In genomic region chr3:101232570-101232969, GRCm38 (mm10) we compare ENCODE assay signal across 32 mouse cellular contexts. TPM values are rescaled to one million over a fixed set of nuclear protein-coding genes. Genes with fewer than 3 reads are reported as not detected.
DNase-seq lines count a peak whose midpoint lies in the region; ATAC-seq and TF ChIP-seq lines count a peak whose summit lies in the region.
"Had no signal": no experiment of that assay in that cellular context is flagged by ENCODE, and none has a peak within 500 bp of the region (broad histone marks: within the 10 kb centered on the region; RNA-seq: fewer than 3 reads in every experiment).

No protein-coding gene starts in this region.

- no peak overlapping the region for H3K27ac ChIP-seq in neural tube, embryonic 13.5 days (replicated peaks)
- 0 out of 2 replicates have a peak overlapping the region, but pooled peaks have one; percentile 19 for H3K27ac ChIP-seq in limb, embryonic 10.5 days
- H3K27ac ChIP-seq in forebrain, embryonic 12.5 days: no peak overlapping the region
- H3K27ac ChIP-seq: embryonic facial prominence, embryonic 12.5 days; forebrain, embryonic 15.5 days; heart, adult 2 months; heart, embryonic 13.5 days; intestine, embryonic 15.5 days; kidney, postnatal 0 days; liver, embryonic 14.5 days; macrophage; stomach, embryonic 15.5 days had no signal

- DNase-seq in neural tube, embryonic 10.5 days (ENCODE audit: extremely low spot score, low spot score): no peak
- peak; percentile 36 for DNase-seq in CD4-positive, CD25-positive, alpha-beta regulatory T cell, adult 2 months (ENCODE audit: low read depth, low spot score)
- no peak for DNase-seq in limb, embryonic 10.5 days (ENCODE audit: low spot score)
- DNase-seq: adrenal gland, adult 8-10 months; B cell, adult 2 months; cerebellum, adult 8-10 months; cerebellum, postnatal 25 days; gastrocnemius, postnatal 36 days; heart, adult 2 months; heart, postnatal 10 days; kidney, adult 2 months; liver; lung, adult 2 months; lung, postnatal 10 days; right cerebral cortex, postnatal 25 days had no signal

- H3K36me3 ChIP-seq in neural tube, embryonic 13.5 days: no peaks in the 10 kb centered on the region
- H3K36me3 ChIP-seq in E14TG2a.4 (ENCODE audit: insufficient read depth, low read length): no peaks in the 10 kb centered on the region
- no peaks in the 10 kb centered on the region for H3K36me3 ChIP-seq in limb, embryonic 10.5 days
- no peaks in the 10 kb centered on the region for H3K36me3 ChIP-seq in forebrain, embryonic 12.5 days (replicated peaks)
- H3K36me3 ChIP-seq: embryonic facial prominence, embryonic 12.5 days; forebrain, embryonic 15.5 days; heart, embryonic 13.5 days; intestine, embryonic 15.5 days; stomach, embryonic 15.5 days had no signal

- WGBS in neural tube, embryonic 13.5 days: 34% methylated on average over 8 of the region's 8 CpGs
- 36% methylated on average over 8 of the region's 8 CpGs for WGBS in limb, embryonic 10.5 days
- 39% methylated on average over 8 of the region's 8 CpGs for WGBS in forebrain, embryonic 12.5 days

- H3K9ac ChIP-seq in neural tube, embryonic 13.5 days: no peak overlapping the region
- H3K9ac ChIP-seq in forebrain, embryonic 12.5 days: no peak overlapping the region
- H3K9ac ChIP-seq: embryonic facial prominence, embryonic 12.5 days; forebrain, embryonic 15.5 days; heart, embryonic 13.5 days; intestine, embryonic 15.5 days; liver, embryonic 14.5 days; stomach, embryonic 15.5 days had no signal

- H3K4me1 ChIP-seq in neural tube, embryonic 13.5 days (replicated peaks): peaks cover 27% of the 10 kb centered on the region
- peaks cover 53% of the 10 kb centered on the region for H3K4me1 ChIP-seq in E14TG2a.4 (replicated peaks; ENCODE audit: low read depth, low read length)
- H3K4me1 ChIP-seq in limb, embryonic 10.5 days: peaks cover 65% of the 10 kb centered on the region
- peaks cover 19% of the 10 kb centered on the region for H3K4me1 ChIP-seq in forebrain, embryonic 12.5 days
- H3K4me1 ChIP-seq: stomach, embryonic 15.5 days had no signal

- H3K4me3 ChIP-seq in neural tube, embryonic 13.5 days: no peak overlapping the region
- peak overlapping the region; percentile 54; the same call in 1 of the 2 replicates for H3K4me3 ChIP-seq in E14TG2a.4 (replicated peaks; ENCODE audit: low read length)
- H3K4me3 ChIP-seq in limb, embryonic 10.5 days: no peak overlapping the region
- no peak overlapping the region for H3K4me3 ChIP-seq in forebrain, embryonic 12.5 days (replicated peaks)
- H3K4me3 ChIP-seq: embryonic facial prominence, embryonic 12.5 days; forebrain, embryonic 15.5 days; heart, adult 2 months; heart, embryonic 13.5 days; intestine, embryonic 15.5 days; stomach, embryonic 15.5 days had no signal

- ATAC-seq in neural tube, embryonic 13.5 days (ENCODE audit: low read depth): 0 out of 2 replicates have a peak, but pooled peaks have one; percentile 15
- ATAC-seq in monocyte, adult 5-6 weeks (replicated peaks; ENCODE audit: insufficient number of reproducible peaks, low FRiP score, low TSS enrichment, poor library complexity, severe bottlenecking): no peak
- ATAC-seq in forebrain, embryonic 12.5 days (ENCODE audit: low FRiP score): no peak
- ATAC-seq: forebrain, embryonic 15.5 days; hindbrain, embryonic 16.5 days; intestine, embryonic 15.5 days; midbrain, embryonic 16.5 days had no signal

- H3K9me3 ChIP-seq in neural tube, embryonic 13.5 days: no peaks in the 10 kb centered on the region
- peaks cover 7% of the 10 kb centered on the region; the same call in 1 of the 2 replicates for H3K9me3 ChIP-seq in E14TG2a.4 (ENCODE audit: low read length)
- H3K9me3 ChIP-seq in limb, embryonic 10.5 days (replicated peaks): no peaks in the 10 kb centered on the region
- H3K9me3 ChIP-seq in forebrain, embryonic 12.5 days: no peaks in the 10 kb centered on the region
- H3K9me3 ChIP-seq: embryonic facial prominence, embryonic 12.5 days; forebrain, embryonic 15.5 days; heart, embryonic 13.5 days; intestine, embryonic 15.5 days; stomach, embryonic 15.5 days had no signal

- no peaks in the 10 kb centered on the region for H3K27me3 ChIP-seq in neural tube, embryonic 13.5 days
- no peaks in the 10 kb centered on the region for H3K27me3 ChIP-seq in E14TG2a.4 (ENCODE audit: insufficient read depth, low read length)
- no peaks in the 10 kb centered on the region for H3K27me3 ChIP-seq in limb, embryonic 10.5 days (ENCODE audit: low read depth, poor library complexity, severe bottlenecking)
- H3K27me3 ChIP-seq in forebrain, embryonic 12.5 days: no peaks in the 10 kb centered on the region
- H3K27me3 ChIP-seq: embryonic facial prominence, embryonic 12.5 days; forebrain, embryonic 15.5 days; heart, embryonic 13.5 days; intestine, embryonic 15.5 days; stomach, embryonic 15.5 days had no signal

- TF ChIP-seq CTCF in E14TG2a.4 (conservative IDR thresholded peaks at IDR 0.05; ENCODE audit: low read length): no peak

- no peak overlapping the region for H3K4me2 ChIP-seq in neural tube, embryonic 13.5 days
- no peak overlapping the region for H3K4me2 ChIP-seq in forebrain, embryonic 12.5 days
- H3K4me2 ChIP-seq: embryonic facial prominence, embryonic 12.5 days; forebrain, embryonic 15.5 days; heart, embryonic 13.5 days; intestine, embryonic 15.5 days; stomach, embryonic 15.5 days had no signal

RNA-seq across cellular contexts. Expression of gene Cd2, which starts 55.2 kb away (rescaled TPM):
- 0.28 TPM in 1 of 2 replicates, not detected in the other for polyA plus RNA-seq in neural tube, embryonic 13.5 days (2015; fragmentation: Nextera tagmentation; extraction: Ambion mirVana)
- polyA plus RNA-seq in limb, embryonic 10.5 days (2016; fragmentation: Nextera tagmentation; extraction: Ambion mirVana): not detected in 2 replicates
- total RNA-seq in monocyte, adult 5-6 weeks (2017): 271 to 498 TPM (median 274 TPM) in 3 replicates
- polyA plus RNA-seq in forebrain, embryonic 12.5 days (2016; fragmentation: Nextera tagmentation; extraction: Ambion mirVana): not detected in 2 replicates
- total RNA-seq: gastrocnemius, adult 18-20 months; left cerebral cortex, postnatal 10 days had no signal
- polyA plus RNA-seq: embryonic facial prominence, embryonic 12.5 days; heart, embryonic 13.5 days; kidney, postnatal 0 days; limb, embryonic 11.5 days; liver, embryonic 14.5 days; midbrain, embryonic 16.5 days had no signal
